Mouse (Mus musculus) stomach, embryonic 16.5 days (tissue): ENCODE measurements around the gene Hspa5. TPM values are rescaled to one million over a fixed set of nuclear protein-coding genes. Genes with fewer than 3 reads are reported as not detected.
A peak's percentile ranks its signal among the peaks of the same experiment; 100 is the strongest.
"Not testable (repeated sequence)": the region's sequence is repeated elsewhere in the genome, so short reads cannot be mapped to it uniquely, and the experiment has no call there.

Experiments
- ATAC-seq: fragments of 200-750 bp; cut with Nextera tagmentation; 2 replicates; pipeline ENCODE4 v1.8.0; 2017; ENCODE audit warnings: moderate number of reproducible peaks, moderate TSS enrichment; ENCODE audit not compliant: insufficient read depth, low FRiP score
- H3K27ac ChIP-seq: fragments of 300-500 bp; sonication (generic); 2 replicates; pipeline ENCODE4 v1.5.1; 2014; ENCODE audit warnings: low read length
- H3K27me3 ChIP-seq: fragments of 300-500 bp; sonication (generic); 2 replicates; pipeline ENCODE4 v1.6.1; 2014; ENCODE audit warnings: low read length, control low read depth, mixed read lengths; ENCODE audit not compliant: control insufficient read depth, insufficient read depth
- H3K36me3 ChIP-seq: fragments of 300-500 bp; sonication (generic); 2 replicates; pipeline ENCODE4 v1.6.1; 2014; ENCODE audit warnings: low read length; ENCODE audit not compliant: control insufficient read depth, insufficient read depth
- H3K4me1 ChIP-seq: fragments of 300-500 bp; sonication (generic); 2 replicates; pipeline ENCODE4 v1.6.1; 2014; ENCODE audit warnings: low read length, control low read depth, mixed read lengths; ENCODE audit not compliant: control insufficient read depth, insufficient read depth
- H3K4me2 ChIP-seq: fragments of 300-500 bp; sonication (generic); 2 replicates; pipeline ENCODE4 v1.6.1; 2014; ENCODE audit warnings: low read depth, low read length, mixed read lengths
- H3K4me3 ChIP-seq: fragments of 300-500 bp; sonication (generic); replicated peaks from 2 replicates; pipeline ENCODE4 v1.5.1; 2014; ENCODE audit warnings: mild to moderate bottlenecking, low read length
- H3K9ac ChIP-seq: fragments of 300-500 bp; sonication (generic); 2 replicates; pipeline ENCODE4 v1.6.1; 2014; ENCODE audit warnings: low read length
- H3K9me3 ChIP-seq: fragments of 300-500 bp; sonication (generic); replicated peaks from 2 replicates; pipeline ENCODE4 v1.6.1; 2016; ENCODE audit warnings: low read length, control low read depth; ENCODE audit not compliant: control insufficient read depth
- WGBS: fragments of 180-500 bp; shearing (Covaris S2); extraction: QIAGEN DNeasy Blood & Tissue Kit; methylation state at CpG from one replicate; pipeline ENCODE4 v1.1.7; 2014; 5-methylcytosine and 5-hydroxymethylcytosine counted together
- polyA plus RNA-seq: library from polyadenylated mRNA; unstranded; fragments of >200 nt; fragmentation: Nextera tagmentation; extraction: Ambion mirVana; gene quantifications from 2 replicates; pipeline ENCODE4 v1.2.1, GENCODE M21; 2015

The Hspa5 gene
- polyA plus RNA-seq, 1 experiment from 2014 or later: 941 TPM

DNA sequence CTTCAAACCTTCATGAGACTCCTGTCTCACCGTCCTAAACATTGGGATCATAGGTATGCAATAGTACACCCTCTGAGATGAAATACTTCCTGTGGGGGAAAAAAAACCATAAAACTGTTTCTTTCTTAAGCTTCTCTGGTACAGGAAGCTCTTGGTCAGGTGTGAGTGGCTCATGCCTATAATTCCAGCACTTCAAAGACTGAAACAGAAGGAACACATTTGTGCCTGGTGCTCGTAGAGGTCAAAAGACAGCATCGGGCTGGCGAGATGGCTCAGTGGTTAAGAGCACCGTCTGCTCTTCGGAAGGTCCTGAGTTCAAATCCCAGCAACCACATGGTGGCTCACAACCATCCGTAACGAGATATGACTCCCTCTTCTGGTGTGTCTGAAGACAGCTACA lies 27.3 kb upstream of the Hspa5 start:
- Histone ChIP-seq H3K27me3 (no peaks in the 10 kb centered on the region), H3K27ac (no peak overlapping the region), H3K9ac (no peak overlapping the region), H3K9me3 (no peaks in the 10 kb centered on the region), H3K4me2 (no peak overlapping the region), H3K4me1 (peaks cover 4% of the 10 kb centered on the region), H3K36me3 (no peaks in the 10 kb centered on the region), H3K4me3 (no peak overlapping the region)
- WGBS: 91% methylated on average over 8 of the region's 8 CpGs
- no peak for ATAC-seq

DNA sequence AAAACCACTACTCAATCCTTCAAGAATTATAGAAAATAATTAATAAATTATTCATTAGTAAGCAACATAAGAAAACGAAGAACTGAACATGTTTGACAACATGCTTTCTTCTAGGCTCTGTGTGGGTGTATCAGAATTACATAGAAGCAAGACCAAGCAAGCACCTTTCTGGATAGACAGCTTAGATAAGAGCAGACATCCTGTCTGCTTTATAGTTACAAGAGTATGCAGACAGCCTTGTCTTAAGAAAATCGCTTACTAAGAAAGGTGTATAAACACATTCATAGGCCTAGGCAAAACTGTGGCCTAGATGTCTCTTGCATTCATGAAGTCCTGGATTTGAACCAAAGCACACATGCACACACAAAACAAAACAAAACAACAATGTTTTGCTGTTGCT lies 26.1 kb upstream of the Hspa5 start:
- no peak overlapping the region for H3K9ac ChIP-seq
- H3K27me3 ChIP-seq: no peaks in the 10 kb centered on the region
- WGBS: 83% methylated on average over 2 of the region's 2 CpGs
- no peaks in the 10 kb centered on the region for H3K36me3 ChIP-seq
- no peak overlapping the region for H3K4me3 ChIP-seq
- no peak for ATAC-seq
- no peaks in the 10 kb centered on the region for H3K9me3 ChIP-seq
- no peak overlapping the region for H3K27ac ChIP-seq
- H3K4me1 ChIP-seq: peaks cover 4% of the 10 kb centered on the region
- H3K4me2 ChIP-seq: no peak overlapping the region

DNA sequence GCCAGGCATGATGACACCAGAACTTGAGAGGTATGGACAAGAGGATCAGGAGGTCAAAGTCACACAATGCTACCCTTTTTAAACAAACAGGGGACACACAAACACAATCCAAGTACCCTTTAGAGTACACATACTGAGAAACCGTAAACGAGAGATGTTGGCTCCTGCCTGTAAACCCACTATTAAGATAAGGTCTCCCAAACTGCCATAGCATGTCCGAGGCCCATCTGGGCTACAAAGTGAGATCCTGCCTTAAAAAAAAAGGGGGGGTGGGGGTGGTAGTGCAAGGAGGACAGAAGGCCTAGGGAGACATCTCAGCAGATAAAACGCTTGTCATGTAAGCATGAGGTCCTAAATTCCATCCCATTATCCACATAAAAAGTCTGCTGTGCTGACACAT lies 23.3 kb upstream of the Hspa5 start:
- Histone ChIP-seq H3K27ac (no peak overlapping the region), H3K4me1 (peaks cover 10% of the 10 kb centered on the region), H3K4me2 (no peak overlapping the region), H3K9me3 (no peaks in the 10 kb centered on the region), H3K4me3 (no peak overlapping the region), H3K36me3 (no peaks in the 10 kb centered on the region), H3K27me3 (no peaks in the 10 kb centered on the region), H3K9ac (no peak overlapping the region)
- no peak for ATAC-seq
- 76% methylated on average over 4 of the region's 4 CpGs for WGBS

DNA sequence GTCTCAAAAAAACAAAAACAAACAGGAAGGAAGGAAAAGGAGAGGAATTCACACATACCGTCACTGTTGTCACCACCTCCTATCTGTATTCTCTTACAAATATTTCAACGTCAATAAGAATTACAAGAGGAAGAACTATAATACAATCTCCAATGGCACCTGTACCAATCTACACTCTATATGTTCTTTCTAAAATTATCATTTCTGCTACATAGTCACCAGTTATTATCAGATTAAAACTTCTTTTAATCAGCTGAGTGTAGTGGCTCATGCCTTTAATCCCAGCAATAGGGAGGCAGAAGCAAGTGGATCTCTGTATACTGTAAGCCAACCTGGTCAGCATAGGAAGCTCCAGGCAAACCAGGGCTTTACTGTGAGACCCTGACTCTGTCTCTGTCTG lies 21.5 kb upstream of the Hspa5 start:
- Histone ChIP-seq H3K9ac (no peak overlapping the region), H3K9me3 (no peaks in the 10 kb centered on the region), H3K4me1 (peaks cover 13% of the 10 kb centered on the region), H3K4me2 (no peak overlapping the region), H3K27me3 (no peaks in the 10 kb centered on the region), H3K36me3 (no peaks in the 10 kb centered on the region), H3K4me3 (no peak overlapping the region), H3K27ac (no peak overlapping the region)
- ATAC-seq: no peak
- WGBS: 78% methylated on average over 2 of the region's 2 CpGs

DNA sequence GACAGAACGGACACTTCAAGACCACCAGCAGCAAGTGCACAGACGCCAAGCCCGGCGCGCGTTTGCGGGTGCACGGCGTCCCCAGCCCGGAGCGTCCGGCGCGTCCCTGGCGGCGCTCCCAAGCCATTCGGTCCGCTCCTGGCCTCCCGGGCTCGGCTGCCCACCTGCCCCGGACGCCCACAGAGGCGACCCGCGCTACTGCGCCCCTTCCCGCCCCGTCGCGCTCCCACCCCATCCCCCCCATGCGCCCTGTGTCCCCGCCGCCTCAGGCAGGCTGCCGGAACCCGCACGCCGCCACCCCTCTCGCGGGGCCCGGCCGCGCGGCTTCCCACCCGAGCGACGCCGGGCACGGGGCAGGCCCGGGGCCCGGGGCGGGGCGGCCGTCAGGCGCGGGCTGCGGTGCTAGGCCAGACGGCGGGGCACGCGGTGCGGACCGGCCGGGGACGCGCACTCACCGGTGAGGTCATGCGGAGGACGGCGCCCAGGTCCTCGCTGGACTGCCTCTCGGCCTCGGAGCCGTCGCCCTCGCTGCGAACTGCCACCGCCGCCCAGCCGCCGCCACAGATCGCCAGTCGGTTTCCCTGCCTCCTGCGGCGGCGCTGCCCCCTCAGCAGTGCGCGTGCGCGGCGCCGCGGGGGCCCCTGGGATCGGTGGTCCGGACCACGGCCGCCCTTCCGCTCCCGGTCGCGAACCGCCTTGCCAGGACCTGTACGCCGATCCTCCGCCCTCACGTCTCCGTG lies 17.8 kb upstream of the Hspa5 start:
- H3K9me3 ChIP-seq: no peaks in the 10 kb centered on the region
- WGBS: under 1% methylated on average over 105 of the region's 106 CpGs
- peak overlapping the region; percentile 87 for H3K4me3 ChIP-seq
- H3K4me1 ChIP-seq: peaks cover 13% of the 10 kb centered on the region
- peak overlapping the region; percentile 97 for H3K9ac ChIP-seq
- ATAC-seq: peak; percentile 96
- H3K4me2 ChIP-seq: peak overlapping the region; percentile 67
- no peaks in the 10 kb centered on the region for H3K27me3 ChIP-seq
- peak overlapping the region; percentile 92 for H3K27ac ChIP-seq
- H3K36me3 ChIP-seq: no peaks in the 10 kb centered on the region

DNA sequence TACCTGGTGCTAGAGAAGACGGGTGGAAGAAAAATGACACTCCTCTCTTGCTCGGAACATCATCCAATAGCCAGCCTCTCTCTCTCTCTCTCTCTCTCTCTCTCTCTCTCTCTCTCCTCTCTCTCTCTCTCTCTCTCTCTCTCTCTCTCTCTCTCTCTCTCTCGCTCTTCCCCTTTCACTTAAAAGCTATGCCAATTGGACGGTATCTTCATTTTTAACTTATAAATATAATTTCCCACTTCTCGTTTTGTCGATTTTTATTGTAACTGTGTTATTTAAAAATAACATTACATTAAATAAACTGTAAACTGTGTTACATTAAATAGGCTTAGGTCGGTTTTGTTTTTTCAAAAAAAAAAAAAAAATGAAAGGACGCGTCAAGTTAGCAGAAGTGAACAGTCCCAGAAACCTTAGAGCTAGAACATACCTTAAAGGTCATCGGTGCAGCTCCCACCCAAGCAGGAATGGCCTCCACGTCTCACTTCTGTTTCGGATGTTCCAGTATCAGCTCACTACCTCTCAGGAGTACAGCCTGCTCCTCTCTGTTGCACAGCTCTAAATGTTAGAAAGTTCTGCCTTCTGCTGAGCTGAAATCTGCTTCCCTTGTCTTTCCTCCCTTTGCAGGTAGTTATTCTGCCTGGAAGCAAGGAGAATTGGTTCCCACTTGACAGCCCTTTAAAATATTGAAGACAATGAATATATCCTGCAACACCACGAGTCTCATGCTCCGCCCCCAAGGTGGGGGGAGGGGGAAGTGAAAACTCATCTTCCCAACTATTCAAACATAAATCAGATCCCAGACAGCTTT lies 17.0 kb upstream of the Hspa5 start, which contains the start of gene Gapvd1:
Gene Gapvd1, minus strand, starts transcription at position 682 of the 808 bp plus-strand sequence.
- Histone ChIP-seq H3K27me3 (no peaks in the 10 kb centered on the region), H3K4me3 (peak within 1 kb of the TSS; percentile 87), H3K4me2 (peak within 1 kb of the TSS; percentile 67), H3K4me1 (peaks cover 13% of the 10 kb centered on the region), H3K27ac (peak within 1 kb of the TSS; percentile 92), H3K36me3 (no peaks in the 10 kb centered on the region), H3K9ac (peak within 1 kb of the TSS; percentile 97), H3K9me3 (no peaks in the 10 kb centered on the region)
- 1% methylated on average over 14 of the region's 14 CpGs for WGBS
- no peak for ATAC-seq

DNA sequence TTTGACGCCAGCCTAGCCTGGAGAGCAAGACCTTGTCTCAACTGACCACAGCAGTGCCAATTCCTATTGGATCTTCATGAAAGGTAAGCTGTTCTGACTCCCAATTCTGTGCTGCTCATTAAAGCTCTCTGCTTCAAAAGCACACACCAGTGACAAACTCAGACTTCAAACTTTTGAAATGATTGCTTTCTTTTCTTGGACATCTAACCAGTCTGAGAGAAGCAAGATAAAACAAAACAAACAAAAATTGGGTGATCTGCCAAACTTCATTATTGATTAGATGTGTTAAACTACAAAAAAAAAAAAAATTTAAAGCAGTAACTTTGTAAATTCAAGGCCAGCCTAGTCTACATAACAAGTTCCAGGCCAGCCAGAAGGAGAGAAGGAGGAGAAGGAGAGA lies 14.4 kb upstream of the Hspa5 start:
- ATAC-seq: no peak
- 77% methylated on average over 1 of the region's 1 CpGs for WGBS
- H3K4me3 ChIP-seq: no peak overlapping the region

DNA sequence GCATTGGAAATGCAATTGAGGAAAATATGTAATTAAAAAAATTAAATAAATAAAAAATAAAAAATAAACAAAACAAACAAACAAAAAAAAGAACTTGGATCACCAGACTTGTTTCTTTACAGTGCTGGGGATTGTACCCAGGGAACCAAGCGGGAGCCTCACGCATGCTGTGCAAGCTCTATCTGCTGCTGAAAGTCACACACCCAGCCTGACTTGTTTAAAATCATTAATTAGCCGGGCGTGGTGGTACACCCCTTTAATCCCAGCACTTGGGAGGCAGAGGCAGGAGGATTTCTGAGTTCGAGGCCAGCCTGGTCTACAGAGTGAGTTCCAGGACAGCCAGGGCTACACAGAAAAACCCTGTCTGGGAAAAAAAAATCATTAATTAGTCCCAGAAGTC lies 10.5 kb upstream of the Hspa5 start:
- 86% methylated on average over 5 of the region's 5 CpGs for WGBS
- not testable (repeated sequence) for H3K27ac ChIP-seq, H3K4me1 ChIP-seq, H3K4me2 ChIP-seq, H3K9me3 ChIP-seq, H3K4me3 ChIP-seq, H3K9ac ChIP-seq, H3K27me3 ChIP-seq, H3K36me3 ChIP-seq, ATAC-seq

More for the DNA sequence above, 14.4 kb upstream of the Hspa5 start:
- H3K4me2 ChIP-seq: no peak overlapping the region
- H3K27me3 ChIP-seq: no peaks in the 10 kb centered on the region
- H3K4me1 ChIP-seq: peaks cover 8% of the 10 kb centered on the region
- H3K9me3 ChIP-seq: no peaks in the 10 kb centered on the region
- no peak overlapping the region for H3K9ac ChIP-seq
- H3K27ac ChIP-seq: no peak overlapping the region
- H3K36me3 ChIP-seq: no peaks in the 10 kb centered on the region

DNA sequence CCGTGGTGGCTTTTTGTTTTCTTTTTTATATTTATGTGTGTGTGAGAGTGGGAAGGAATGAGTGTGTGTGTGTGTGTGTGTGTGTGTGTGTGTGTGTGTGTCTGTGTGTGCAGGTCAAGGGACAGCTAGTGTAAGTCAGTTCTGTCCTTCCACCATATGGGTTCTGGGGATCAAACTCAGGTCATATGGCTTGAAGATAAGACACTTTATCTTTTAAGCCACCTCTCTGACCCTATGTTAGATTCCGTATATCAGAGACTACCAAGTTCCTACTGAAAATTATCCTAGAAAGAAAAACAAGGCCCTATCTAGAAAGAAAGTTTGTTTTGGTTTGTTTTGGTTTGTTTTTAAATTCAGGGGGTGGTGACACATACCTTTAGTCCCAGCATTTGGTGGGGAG lies 9.6 kb upstream of the Hspa5 start:
- no peak overlapping the region for H3K27ac ChIP-seq
- H3K4me3 ChIP-seq: no peak overlapping the region
- ATAC-seq: no peak
- H3K4me1 ChIP-seq: no peaks in the 10 kb centered on the region
- H3K36me3 ChIP-seq: no peaks in the 10 kb centered on the region
- H3K9ac ChIP-seq: no peak overlapping the region
- no peak overlapping the region for H3K4me2 ChIP-seq
- no peaks in the 10 kb centered on the region for H3K9me3 ChIP-seq
- no peaks in the 10 kb centered on the region for H3K27me3 ChIP-seq
- 64% methylated on average over 2 of the region's 2 CpGs for WGBS
